Mouse (Mus musculus) cerebellum, adult 2 months (tissue): ENCODE measurements around the gene B2m.
"Not testable (repeated sequence)": the region's sequence is repeated elsewhere in the genome, so short reads cannot be mapped to it uniquely, and the experiment has no call there.

Experiments
- CTCF ChIP-seq: fragments of 200-500 bp; IDR thresholded peaks from 2 replicates; pipeline ENCODE4 v1.5.1; 2011; ENCODE audit warnings: low read depth, mild to moderate bottlenecking, control low read depth, low read length, moderate library complexity, borderline replicate concordance; ENCODE audit not compliant: insufficient read depth
- POLR2A ChIP-seq: fragments of 200-500 bp; IDR thresholded peaks from 2 replicates; pipeline ENCODE4 v1.6.1; 2011; ENCODE audit warnings: low read length, control low read depth, borderline replicate concordance; ENCODE audit not compliant: insufficient read depth

DNA sequence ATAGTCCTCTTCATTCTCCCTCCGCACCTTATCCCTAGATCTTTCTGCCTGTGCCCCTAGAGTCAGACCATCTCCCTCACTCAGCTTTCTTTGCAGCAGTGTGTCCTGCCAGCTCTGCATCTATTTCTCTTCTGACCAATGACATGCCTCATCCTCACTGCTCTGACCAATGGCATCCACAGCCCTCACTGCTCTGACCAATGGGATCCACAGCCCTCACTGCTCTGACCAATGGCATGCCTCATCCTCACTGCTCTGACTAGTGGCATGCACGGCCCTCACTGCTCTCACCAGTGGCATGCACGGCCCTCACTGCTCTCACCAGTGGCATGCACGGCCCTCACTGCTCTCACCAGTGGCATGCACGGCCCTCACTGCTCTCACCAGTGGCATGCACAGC, 49.8 kb upstream of the B2m start:
- not testable (repeated sequence) for TF ChIP-seq CTCF, POLR2A
